Mouse (Mus musculus) layer of hippocampus, postnatal 10 days (tissue): ENCODE results near the gene Ano1. TPM values are rescaled to one million over a fixed set of nuclear protein-coding genes. Genes with fewer than 3 reads are reported as not detected.

Experiments used
- DNase-seq, 2 experiments: peaks; one replicate each; pipeline ENCODE4 v3.0.0; 2021; ENCODE audit warnings: low spot score in 2 of 2
- total RNA-seq, 2 experiments: library from RNA; stranded (reverse); gene quantifications; 2 replicates each; pipeline ENCODE4 v1.2.3; 2021

Ano1 gene
- total RNA-seq, 2 experiments from 2014 or later = 3.6 to 5.0 TPM

- no peak for DNase-seq
Observed at GRCm38 (mm10) chr7:144545231-144545630, 206.5 kb downstream of the Ano1 start.

GRCm38 (mm10) chr7:144541351-144541750 lies 210.4 kb downstream of the Ano1 start:
- DNase-seq = no peak

GRCm38 (mm10) chr7:144539146-144539545 lies 212.6 kb downstream of the Ano1 start:
- no peak for DNase-seq

Other genes with a start within 250 kb of the Ano1 start
- gene Ppfia1, start 198.2 kb downstream of the Ano1 start, total RNA-seq = 10 to 100 TPM; 35.8 to 41.2 TPM
- gene Fadd, start 169.5 kb downstream of the Ano1 start, total RNA-seq = 1 to 10 TPM; 2.9 to 3.1 TPM
- gene Fgf3, start 86.1 kb upstream of the Ano1 start, total RNA-seq = not detected
- gene Fgf4, start 95.4 kb upstream of the Ano1 start, total RNA-seq = not detected
- not detected for gene Fgf15, start 144.6 kb upstream of the Ano1 start, total RNA-seq
- 10 to 100 TPM; 27.8 to 32.4 TPM for gene LTO1, start 163.1 kb upstream of the Ano1 start, total RNA-seq
- gene Ccnd1, start 188.0 kb upstream of the Ano1 start, total RNA-seq = 10 to 100 TPM; 27.7 to 37.3 TPM